Mouse (Mus musculus) hindbrain, embryonic 15.5 days (tissue): Measurements from ENCODE around the gene Amn. TPM values are rescaled to one million over a fixed set of nuclear protein-coding genes. Genes with fewer than 3 reads are reported as not detected.

Source experiments
- ATAC-seq: fragments of 200-750 bp; cut with Nextera tagmentation; 2 replicates; pipeline ENCODE4 v1.8.0; 2017; ENCODE audit warnings: low read depth, moderate number of reproducible peaks, moderate TSS enrichment; ENCODE audit not compliant: low FRiP score
- H3K27ac ChIP-seq: fragments of 300-500 bp; sonication (generic); replicated peaks from 2 replicates; pipeline ENCODE4 v1.5.1; 2015; ENCODE audit warnings: mild to moderate bottlenecking, inconsistent platforms
- H3K27me3 ChIP-seq: fragments of 300-500 bp; sonication (generic); 2 replicates; pipeline ENCODE4 v1.6.1; 2015; ENCODE audit warnings: control low read depth, inconsistent platforms
- H3K36me3 ChIP-seq: fragments of 300-500 bp; sonication (generic); 2 replicates; pipeline ENCODE4 v1.6.1; 2015; ENCODE audit warnings: control low read depth, inconsistent platforms
- H3K4me1 ChIP-seq: fragments of 300-500 bp; sonication (generic); replicated peaks from 2 replicates; pipeline ENCODE4 v1.6.1; 2015; ENCODE audit warnings: control low read depth, inconsistent platforms
- H3K4me2 ChIP-seq: fragments of 300-500 bp; sonication (generic); 2 replicates; pipeline ENCODE4 v1.6.1; 2015; ENCODE audit warnings: moderate library complexity, mild to moderate bottlenecking, inconsistent platforms
- H3K4me3 ChIP-seq: fragments of 300-500 bp; sonication (generic); 2 replicates; pipeline ENCODE4 v1.5.1; 2015; ENCODE audit warnings: mild to moderate bottlenecking, inconsistent platforms
- H3K9ac ChIP-seq: fragments of 300-500 bp; sonication (generic); 2 replicates; pipeline ENCODE4 v1.6.1; 2015; ENCODE audit warnings: inconsistent platforms
- H3K9me3 ChIP-seq: fragments of 300-500 bp; sonication (generic); 2 replicates; pipeline ENCODE4 v1.6.1; 2016; ENCODE audit warnings: control low read depth, inconsistent platforms
- WGBS: fragments of 180-500 bp; shearing (Covaris S2); methylation state at CpG from one replicate; pipeline ENCODE4 v1.1.7; 2015; 5-methylcytosine and 5-hydroxymethylcytosine counted together
- polyA plus RNA-seq: library from polyadenylated mRNA; unstranded; fragments of >200 nt; fragmentation: Nextera tagmentation; extraction: Ambion mirVana; gene quantifications from 2 replicates; pipeline ENCODE4 v1.2.1, GENCODE M21; 2015

Gene Amn
- polyA plus RNA-seq: 30.9 and 32.0 TPM in 2 replicates

GRCm38 (mm10) chr12:111270629-111271277, at the start of gene Amn:
Amn (plus strand) TSS chr12:111271095.
- H3K36me3 ChIP-seq: no peaks in the 10 kb centered on the region
- no peak within 1 kb of the TSS for H3K27ac ChIP-seq
- H3K27me3 ChIP-seq: peaks cover 65% of the 10 kb centered on the region
- H3K9ac ChIP-seq: no peak within 1 kb of the TSS
- 32% methylated on average over 23 of the region's 25 CpGs for WGBS
- no peak within 1 kb of the TSS for H3K4me2 ChIP-seq
- ATAC-seq: no peak
- H3K4me1 ChIP-seq: peaks cover 22% of the 10 kb centered on the region
- H3K9me3 ChIP-seq: no peaks in the 10 kb centered on the region
- no peak within 1 kb of the TSS for H3K4me3 ChIP-seq

- 0 out of 2 replicates have a peak, but pooled peaks cover 9% of the 10 kb centered on the region for H3K4me1 ChIP-seq
- no peak overlapping the region for H3K9ac ChIP-seq
- no peaks in the 10 kb centered on the region for H3K9me3 ChIP-seq
- no peak for ATAC-seq
- H3K27me3 ChIP-seq: no peaks in the 10 kb centered on the region
- no peak overlapping the region for H3K4me2 ChIP-seq
- WGBS: 74% methylated on average over 10 of the region's 10 CpGs
- H3K27ac ChIP-seq: peak overlapping the region; percentile 6; the same call in 1 of the 2 replicates
- no peak overlapping the region for H3K4me3 ChIP-seq
- H3K36me3 ChIP-seq: peaks cover 20% of the 10 kb centered on the region
Observed at GRCm38 (mm10) chr12:111225197-111225780, 45.6 kb upstream of the Amn start.

GRCm38 (mm10) chr12:111227410-111227809, 43.5 kb upstream of the Amn start:
- 85% methylated on average over 4 of the region's 4 CpGs for WGBS
- Histone ChIP-seq H3K27ac (no peak overlapping the region), H3K9me3 (no peaks in the 10 kb centered on the region), H3K4me2 (no peak overlapping the region), H3K27me3 (no peaks in the 10 kb centered on the region), H3K9ac (no peak overlapping the region), H3K36me3 (peaks cover 4% of the 10 kb centered on the region), H3K4me1 (0 out of 2 replicates have a peak, but pooled peaks cover 9% of the 10 kb centered on the region), H3K4me3 (no peak overlapping the region)
- ATAC-seq: no peak

GRCm38 (mm10) chr12:111228488-111228887, 42.4 kb upstream of the Amn start:
- no peak overlapping the region for H3K27ac ChIP-seq
- WGBS: 97% methylated on average over 5 of the region's 5 CpGs
- no peaks in the 10 kb centered on the region for H3K9me3 ChIP-seq
- no peak overlapping the region for H3K9ac ChIP-seq
- H3K36me3 ChIP-seq: no peaks in the 10 kb centered on the region
- no peaks in the 10 kb centered on the region for H3K27me3 ChIP-seq
- 0 out of 2 replicates have a peak, but pooled peaks cover 9% of the 10 kb centered on the region for H3K4me1 ChIP-seq
- no peak overlapping the region for H3K4me3 ChIP-seq
- no peak for ATAC-seq
- H3K4me2 ChIP-seq: no peak overlapping the region

GRCm38 (mm10) chr12:111230793-111231192, 40.1 kb upstream of the Amn start:
- H3K9ac ChIP-seq: no peak overlapping the region
- H3K4me3 ChIP-seq: no peak overlapping the region
- 93% methylated on average over 2 of the region's 2 CpGs for WGBS
- no peaks in the 10 kb centered on the region for H3K4me1 ChIP-seq
- ATAC-seq: no peak
- H3K27me3 ChIP-seq: no peaks in the 10 kb centered on the region
- no peak overlapping the region for H3K27ac ChIP-seq
- H3K4me2 ChIP-seq: no peak overlapping the region
- H3K9me3 ChIP-seq: no peaks in the 10 kb centered on the region
- H3K36me3 ChIP-seq: no peaks in the 10 kb centered on the region; the same call in 1 of the 2 replicates

GRCm38 (mm10) chr12:111233798-111234197, 37.1 kb upstream of the Amn start:
- Histone ChIP-seq H3K36me3 (peaks cover 3% of the 10 kb centered on the region; the same call in 1 of the 2 replicates), H3K9me3 (no peaks in the 10 kb centered on the region), H3K27me3 (no peaks in the 10 kb centered on the region), H3K4me1 (no peaks in the 10 kb centered on the region), H3K27ac (no peak overlapping the region), H3K9ac (no peak overlapping the region), H3K4me3 (no peak overlapping the region), H3K4me2 (no peak overlapping the region)
- no peak for ATAC-seq
- WGBS: 100% methylated on average over 4 of the region's 4 CpGs

- H3K27me3 ChIP-seq: no peaks in the 10 kb centered on the region
- H3K27ac ChIP-seq: no peak overlapping the region
- H3K9me3 ChIP-seq: no peaks in the 10 kb centered on the region
- ATAC-seq: no peak
- no peaks in the 10 kb centered on the region for H3K4me1 ChIP-seq
- H3K36me3 ChIP-seq: peaks cover 3% of the 10 kb centered on the region; the same call in 1 of the 2 replicates
- no peak overlapping the region for H3K4me2 ChIP-seq
- no peak overlapping the region for H3K4me3 ChIP-seq
- H3K9ac ChIP-seq: no peak overlapping the region
- WGBS: 85% methylated on average over 9 of the region's 9 CpGs
Observed at GRCm38 (mm10) chr12:111234383-111234782, 36.5 kb upstream of the Amn start.

- no peak for ATAC-seq
- Histone ChIP-seq H3K4me1 (no peaks in the 10 kb centered on the region), H3K4me2 (no peak overlapping the region), H3K36me3 (peaks cover 3% of the 10 kb centered on the region; the same call in 1 of the 2 replicates), H3K27me3 (no peaks in the 10 kb centered on the region), H3K4me3 (no peak overlapping the region), H3K9me3 (no peaks in the 10 kb centered on the region), H3K9ac (no peak overlapping the region), H3K27ac (no peak overlapping the region)
- WGBS: 99% methylated on average over 6 of the region's 6 CpGs
Observed at GRCm38 (mm10) chr12:111235631-111236030, 35.3 kb upstream of the Amn start.

- WGBS: 96% methylated on average over 16 of the region's 16 CpGs
- no peak for ATAC-seq
Observed at GRCm38 (mm10) chr12:111237611-111238188, 33.2 kb upstream of the Amn start.

GRCm38 (mm10) chr12:111238345-111238744, 32.5 kb upstream of the Amn start:
- 92% methylated on average over 5 of the region's 5 CpGs for WGBS
- Histone ChIP-seq H3K9ac (no peak overlapping the region), H3K4me2 (no peak overlapping the region), H3K27me3 (no peaks in the 10 kb centered on the region), H3K4me3 (no peak overlapping the region), H3K4me1 (no peaks in the 10 kb centered on the region), H3K9me3 (no peaks in the 10 kb centered on the region), H3K36me3 (peaks cover 7% of the 10 kb centered on the region), H3K27ac (no peak overlapping the region)
- ATAC-seq: no peak

More at GRCm38 (mm10) chr12:111237611-111238188, 33.2 kb upstream of the Amn start:
- H3K9me3 ChIP-seq: no peaks in the 10 kb centered on the region
- H3K36me3 ChIP-seq: peaks cover 3% of the 10 kb centered on the region; the same call in 1 of the 2 replicates
- H3K27ac ChIP-seq: no peak overlapping the region
- H3K27me3 ChIP-seq: no peaks in the 10 kb centered on the region
- no peak overlapping the region for H3K4me2 ChIP-seq
- H3K4me1 ChIP-seq: no peaks in the 10 kb centered on the region
- H3K9ac ChIP-seq: no peak overlapping the region
- no peak overlapping the region for H3K4me3 ChIP-seq

- no peaks in the 10 kb centered on the region for H3K9me3 ChIP-seq
- H3K36me3 ChIP-seq: peaks cover 8% of the 10 kb centered on the region
- peak; percentile 44; the same call in 1 of the 2 replicates for ATAC-seq
- no peaks in the 10 kb centered on the region for H3K27me3 ChIP-seq
- WGBS: 49% methylated on average over 4 of the region's 4 CpGs
- no peak overlapping the region for H3K27ac ChIP-seq
- H3K4me1 ChIP-seq: no peaks in the 10 kb centered on the region
- no peak overlapping the region for H3K4me2 ChIP-seq
- H3K4me3 ChIP-seq: no peak overlapping the region
- no peak overlapping the region for H3K9ac ChIP-seq
Observed at GRCm38 (mm10) chr12:111238778-111239177, 32.1 kb upstream of the Amn start.

- no peak overlapping the region for H3K27ac ChIP-seq
- no peak overlapping the region for H3K4me3 ChIP-seq
- H3K27me3 ChIP-seq: no peaks in the 10 kb centered on the region
- peaks cover 8% of the 10 kb centered on the region for H3K36me3 ChIP-seq
- H3K4me2 ChIP-seq: no peak overlapping the region
- 93% methylated on average over 10 of the region's 10 CpGs for WGBS
- no peaks in the 10 kb centered on the region for H3K9me3 ChIP-seq
- ATAC-seq: no peak
- H3K9ac ChIP-seq: no peak overlapping the region
- no peaks in the 10 kb centered on the region for H3K4me1 ChIP-seq
Observed at GRCm38 (mm10) chr12:111239930-111240329, 31.0 kb upstream of the Amn start.
